Mouse (Mus musculus) testis, postnatal 10 days (tissue): ENCODE measurements around the gene Cdk13.

Experiments used
- DNase-seq: peaks from one replicate; pipeline ENCODE4 v3.0.0; 2021; ENCODE audit warnings: low spot score

The Cdk13 gene

GRCm38 (mm10) chr13:17804909-17805613 is at the start of gene Cdk13:
Cdk13 (minus strand) TSS chr13:17805097.
- DNase-seq: peak; percentile 98

GRCm38 (mm10) chr13:17843336-17843735 is 38.4 kb upstream of the Cdk13 start:
- DNase-seq: no peak

DNA sequence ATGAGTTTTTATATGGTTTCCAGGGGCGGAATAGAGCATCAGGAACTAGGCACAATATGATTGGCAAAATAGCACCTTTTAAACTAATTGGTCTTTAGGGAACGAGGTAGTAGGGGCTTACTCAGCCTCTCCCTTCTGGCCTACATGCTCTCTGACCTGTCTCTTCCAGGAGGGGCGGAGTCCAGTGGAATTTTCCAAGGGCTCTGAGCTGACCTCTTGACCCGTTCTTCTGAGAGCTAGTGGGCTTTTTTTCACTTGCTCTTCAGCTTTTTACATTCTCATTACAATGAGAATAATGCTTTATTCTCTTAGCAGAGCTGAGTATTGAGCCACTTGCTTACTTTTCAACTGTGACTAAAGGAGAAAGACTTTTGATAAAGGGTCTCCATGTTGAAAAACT is 37.9 kb upstream of the Cdk13 start:
- DNase-seq: no peak

GRCm38 (mm10) chr13:17839137-17839536 is 34.2 kb upstream of the Cdk13 start:
- no peak for DNase-seq

- DNase-seq: peak; percentile 79
Measured at GRCm38 (mm10) chr13:17838484-17838851, 33.6 kb upstream of the Cdk13 start.

DNA sequence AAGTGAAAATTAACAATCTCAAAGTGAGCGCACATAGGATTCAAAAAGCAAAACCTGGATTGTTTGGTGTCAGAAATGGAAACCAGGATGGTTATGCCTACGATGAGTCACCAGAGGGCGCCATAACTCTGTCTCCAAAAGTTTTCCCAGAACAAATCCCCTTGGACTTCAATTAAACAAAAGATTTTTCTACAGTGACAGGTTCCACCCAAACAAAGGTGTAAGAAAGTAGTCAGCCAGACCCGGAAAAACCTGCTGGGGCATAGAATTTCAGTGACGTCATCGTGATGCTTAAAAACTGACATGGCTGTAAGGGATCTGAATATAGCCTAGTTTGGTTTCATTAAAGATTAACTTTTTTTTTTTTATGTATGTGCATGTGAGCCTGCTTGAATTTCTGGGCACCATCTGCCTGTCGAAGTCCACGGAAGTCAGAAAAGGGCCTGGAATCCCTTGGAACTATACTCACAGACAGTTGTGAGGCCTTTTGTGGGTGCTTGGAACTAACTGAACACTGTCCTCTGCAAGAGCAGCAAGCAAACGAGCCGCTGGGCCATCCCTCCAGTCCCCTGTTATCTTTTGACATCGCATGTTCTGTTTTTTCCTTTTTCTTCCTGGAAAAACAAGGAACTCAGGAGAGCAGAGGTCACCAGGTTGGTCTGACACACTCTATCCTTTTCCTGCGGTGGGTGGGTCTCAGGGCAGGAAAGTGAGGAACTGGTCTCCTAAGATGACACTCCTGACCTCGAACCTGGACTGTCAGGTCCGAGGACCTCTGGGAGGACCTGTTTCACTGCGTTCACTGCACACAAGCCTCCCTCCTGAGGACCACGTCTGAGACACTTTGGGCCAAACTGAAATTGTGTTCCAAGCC is 33.0 kb upstream of the Cdk13 start:
- peak; percentile 66 for DNase-seq

- DNase-seq: no peak
Measured at GRCm38 (mm10) chr13:17836808-17837207, 31.9 kb upstream of the Cdk13 start.

DNA sequence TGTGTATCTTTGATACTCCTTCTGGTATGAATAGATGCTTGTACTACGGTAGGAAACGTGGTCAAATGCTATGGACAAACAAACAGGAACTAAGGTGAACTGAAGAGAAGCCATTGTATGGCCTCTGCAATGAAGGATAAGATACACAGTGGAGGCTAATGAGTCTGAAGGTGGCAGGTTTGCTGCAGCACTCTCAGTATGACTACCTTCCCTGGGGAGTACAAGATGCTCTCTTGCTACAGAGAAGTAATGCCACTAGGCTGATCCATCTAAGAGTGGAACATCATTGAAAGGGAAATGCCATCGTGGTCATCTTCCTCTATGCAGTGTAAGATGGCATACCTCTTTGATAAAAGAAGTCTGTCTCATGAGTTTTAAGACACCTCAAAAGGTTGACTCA is 28.0 kb upstream of the Cdk13 start:
- no peak for DNase-seq

GRCm38 (mm10) chr13:17817226-17817625 is 12.3 kb upstream of the Cdk13 start:
- DNase-seq: no peak

- no peak for DNase-seq
Measured at GRCm38 (mm10) chr13:17805614-17805975, 698 bp upstream of the Cdk13 start.

DNA sequence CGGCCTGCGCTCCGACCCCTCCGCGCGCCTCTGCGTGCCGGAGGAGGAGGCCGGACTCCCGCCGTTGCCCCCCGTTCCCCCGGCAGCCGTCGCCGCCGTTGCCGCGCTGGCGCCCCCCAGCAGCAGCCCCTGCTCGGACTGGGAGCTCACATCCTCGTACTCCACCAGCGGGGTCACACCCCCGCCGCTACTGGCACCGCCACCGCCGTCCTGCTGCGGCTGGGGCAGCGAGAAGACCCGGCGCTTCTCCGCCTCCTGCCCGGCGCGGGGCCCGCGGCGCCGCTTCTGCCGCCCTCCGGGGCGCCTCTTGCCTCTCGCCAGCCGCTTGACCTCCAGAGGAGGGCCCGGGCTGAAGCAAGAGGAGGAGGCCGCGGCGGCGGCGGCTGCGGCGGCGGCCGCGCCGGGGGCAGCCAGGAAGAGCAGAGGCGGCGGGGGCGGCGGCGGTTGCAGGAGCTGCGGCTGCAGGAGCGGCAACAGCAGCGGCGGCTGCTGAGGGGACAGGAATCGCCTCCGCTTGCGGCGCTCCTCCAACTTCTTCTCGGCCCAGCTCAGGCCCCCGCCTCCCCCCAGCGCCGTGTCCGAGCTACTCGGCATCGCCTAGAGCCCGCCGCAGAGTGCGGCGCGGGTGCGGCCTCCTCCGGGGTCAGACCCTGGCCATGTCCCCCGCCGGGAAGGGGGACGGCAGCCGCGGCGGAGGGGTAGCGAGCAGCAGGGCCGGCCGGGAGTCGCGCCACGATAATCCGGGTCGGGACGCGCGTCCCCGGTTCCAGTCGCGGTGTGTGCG is 647 bp downstream of the Cdk13 start:
- DNase-seq: peak; percentile 76

DNA sequence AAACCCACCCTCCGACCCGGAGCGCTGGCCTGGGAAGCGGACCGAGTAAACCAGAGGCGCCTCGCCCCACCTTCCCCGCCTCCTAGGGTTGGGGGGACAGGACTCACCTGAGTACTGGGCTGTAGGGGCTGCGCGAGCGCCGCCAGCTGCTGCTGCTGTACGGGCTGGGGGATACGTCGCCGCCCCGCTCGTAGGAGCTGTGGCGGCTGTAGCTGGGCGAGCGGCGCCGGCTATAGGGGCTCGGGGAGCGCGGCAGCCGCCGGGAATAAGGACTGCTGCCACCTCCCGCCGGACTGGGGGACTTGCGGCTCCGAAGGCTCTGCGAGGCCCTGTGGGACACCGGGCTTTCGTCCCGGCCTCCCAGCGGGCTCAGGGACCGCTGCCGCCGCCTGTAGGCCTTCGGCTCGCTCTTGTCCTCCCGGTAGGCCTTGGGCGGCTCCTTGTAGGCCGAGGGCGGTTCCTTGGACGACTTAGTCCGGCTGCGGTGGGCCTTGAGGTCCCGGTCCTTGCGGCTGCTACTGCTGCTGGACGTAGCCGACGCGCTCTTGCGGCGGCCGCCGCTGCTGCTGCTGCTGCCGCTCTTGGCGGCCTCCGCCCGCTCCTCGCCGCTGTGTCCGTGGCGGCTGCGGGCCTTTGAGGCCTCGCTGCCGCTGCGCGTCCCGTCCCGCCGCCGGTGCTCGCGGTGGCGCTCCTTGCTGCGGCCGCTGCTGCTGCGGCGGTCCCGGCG is 1.4 kb downstream of the Cdk13 start:
- peak; percentile 83 for DNase-seq

- DNase-seq: no peak
Measured at GRCm38 (mm10) chr13:17802880-17803279, 2.0 kb downstream of the Cdk13 start.

DNA sequence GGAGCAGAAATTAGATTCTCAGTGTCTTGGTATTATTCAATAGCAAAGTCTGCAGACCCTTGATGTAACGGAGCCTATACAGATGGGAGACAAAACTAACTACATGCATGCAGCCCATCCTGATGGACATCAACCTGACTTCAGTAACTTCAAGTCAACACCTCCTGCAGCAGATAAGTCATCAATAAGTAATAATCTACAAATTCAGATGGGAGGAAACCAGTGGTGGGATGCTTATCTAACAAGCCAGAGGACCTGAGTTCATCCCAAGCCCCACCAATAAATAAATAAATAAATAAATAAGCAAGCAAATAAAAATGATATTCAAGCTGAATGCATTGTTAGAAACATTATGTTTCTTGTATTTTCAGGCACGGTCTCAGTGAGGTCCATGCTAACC is 5.2 kb downstream of the Cdk13 start:
- DNase-seq: no peak

GRCm38 (mm10) chr13:17795757-17796456 is 9.0 kb downstream of the Cdk13 start:
- DNase-seq: no peak

GRCm38 (mm10) chr13:17783643-17784042 is 21.3 kb downstream of the Cdk13 start:
- no peak for DNase-seq

DNA sequence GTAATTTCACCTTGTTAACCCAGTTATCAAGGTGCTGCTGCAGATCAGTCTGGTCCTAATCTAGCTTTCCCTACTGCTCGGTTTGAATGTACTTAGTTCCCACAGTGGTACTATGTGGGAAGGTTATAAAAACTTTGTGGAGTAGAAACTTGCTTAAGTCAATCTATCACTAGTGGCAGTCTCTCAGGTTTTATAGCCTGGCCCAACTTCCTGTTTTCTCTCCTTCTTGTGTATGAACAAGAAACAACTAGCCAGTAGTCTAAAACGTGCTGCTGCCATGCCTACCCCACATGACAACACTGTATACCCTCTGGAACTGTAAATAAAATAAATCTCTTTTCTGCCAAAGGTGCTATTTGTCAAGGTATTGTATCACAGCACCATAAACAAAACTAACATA is 25.0 kb downstream of the Cdk13 start:
- DNase-seq: no peak

DNA sequence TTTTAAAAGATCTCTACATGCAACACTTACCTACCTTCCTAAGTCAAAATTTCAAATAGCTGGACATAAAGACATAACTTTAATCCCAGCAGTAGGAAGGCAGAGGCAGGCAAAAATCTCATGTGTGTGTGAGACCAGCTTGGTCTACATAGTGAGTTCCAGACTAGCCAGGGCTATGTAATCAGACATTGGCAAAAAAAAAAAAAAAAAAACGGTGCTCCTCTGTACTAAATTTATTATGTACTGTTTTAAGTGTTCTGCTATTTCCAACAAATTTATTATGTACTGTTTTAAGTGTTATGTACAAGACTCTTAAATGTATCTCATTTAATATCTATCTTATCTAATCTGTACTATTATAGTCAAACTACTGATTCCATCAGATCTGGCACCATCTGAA is 28.6 kb downstream of the Cdk13 start:
- no peak for DNase-seq

- no peak for DNase-seq
Measured at GRCm38 (mm10) chr13:17775364-17775763, 29.5 kb downstream of the Cdk13 start.

GRCm38 (mm10) chr13:17773112-17773511 is 31.8 kb downstream of the Cdk13 start:
- DNase-seq: no peak

GRCm38 (mm10) chr13:17772574-17772973 is 32.3 kb downstream of the Cdk13 start:
- DNase-seq: no peak
